Mouse (Mus musculus): ENCODE results near the gene Lyz2. TPM values are rescaled to one million over a fixed set of nuclear protein-coding genes. Genes with fewer than 3 reads are reported as not detected.
A peak's percentile ranks its signal among the peaks of the same experiment; 100 is the strongest.

Lyz2 gene
- polyA plus RNA-seq, 1 experiment from 2014 or later = 10.4 TPM

DNA sequence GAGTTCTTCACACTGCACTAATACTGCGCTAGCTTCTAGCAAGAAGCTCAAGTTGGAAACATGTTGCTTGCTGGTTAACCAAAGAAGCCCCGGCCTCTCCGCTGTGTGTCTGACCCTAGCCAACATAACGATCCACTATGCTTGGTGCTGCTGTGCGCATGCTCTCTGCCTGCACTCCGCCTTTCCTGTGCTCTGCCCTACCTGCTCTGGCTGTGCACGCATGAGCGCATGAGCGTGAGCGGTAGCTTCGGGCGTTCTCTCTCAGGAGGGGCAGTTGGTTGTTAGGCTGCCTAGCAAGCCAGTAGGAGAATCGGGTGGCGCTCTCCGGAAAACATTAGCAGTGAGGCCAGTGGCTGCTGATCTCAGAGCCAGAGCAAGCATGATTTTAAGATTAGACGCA, 52.3 kb downstream of the Lyz2 start:
- H3K36me3 ChIP-seq (ENCODE audit: poor library complexity, severe bottlenecking) = no peaks in the 10 kb centered on the region
- no peak overlapping the region for H3K4me3 ChIP-seq
- peaks cover 2% of the 10 kb centered on the region; the same call in 1 of the 2 replicates for H3K4me1 ChIP-seq
- no peak overlapping the region for H3K4me2 ChIP-seq
- H3K27ac ChIP-seq = no peak overlapping the region
- no peaks in the 10 kb centered on the region for H3K9me3 ChIP-seq (replicated peaks)
- 0 out of 2 replicates have a peak, but pooled peaks have one; percentile 33 for ATAC-seq
- H3K9ac ChIP-seq = no peak overlapping the region
- no peaks in the 10 kb centered on the region for H3K27me3 ChIP-seq
- WGBS = 70% methylated on average over 16 of the region's 16 CpGs

Other genes with a start within 250 kb of the Lyz2 start
- gene Lrrc10, start 237.0 kb downstream of the Lyz2 start, polyA plus RNA-seq (2015; fragmentation: Nextera tagmentation; extraction: Ambion mirVana) = not detected in 2 replicates
- gene Cct2, start 218.5 kb downstream of the Lyz2 start, polyA plus RNA-seq (2015; fragmentation: Nextera tagmentation; extraction: Ambion mirVana) = 281 and 294 TPM in 2 replicates
- gene Frs2, start 133.8 kb downstream of the Lyz2 start, polyA plus RNA-seq (2015; fragmentation: Nextera tagmentation; extraction: Ambion mirVana) = 16.0 and 19.7 TPM in 2 replicates
- 125 and 126 TPM in 2 replicates for gene Yeats4, start 57.8 kb downstream of the Lyz2 start, polyA plus RNA-seq (2015; fragmentation: Nextera tagmentation; extraction: Ambion mirVana)
- gene 9530003J23Rik, start 43.6 kb downstream of the Lyz2 start, polyA plus RNA-seq (2015; fragmentation: Nextera tagmentation; extraction: Ambion mirVana) = not detected in 2 replicates
- gene Lyz1, start 10.5 kb upstream of the Lyz2 start, polyA plus RNA-seq (2015; fragmentation: Nextera tagmentation; extraction: Ambion mirVana) = 0.14 TPM in 1 of 2 replicates, not detected in the other
- gene Cpsf6, start 97.7 kb upstream of the Lyz2 start, polyA plus RNA-seq (2015; fragmentation: Nextera tagmentation; extraction: Ambion mirVana) = 242 and 248 TPM in 2 replicates